Mouse (Mus musculus) urinary bladder, adult 2 months (tissue): ENCODE measurements at regions not wholly inside any gene's neighbourhood (a gene's known extent, or its start where the extent isn't known, plus 50 kb on each side); places are given as distances from the start of the nearest gene placed in this dataset.

Source experiments
- DNase-seq: peaks from one replicate; pipeline ENCODE4 v3.0.0; 2022; ENCODE audit warnings: low spot score

- no peak for DNase-seq
These were observed 218.5 kb upstream of the Nrip1 start for GRCm38 (mm10) chr16:76591956-76592768.

GRCm38 (mm10) chr16:76589791-76590190 lies 216.2 kb upstream of the Nrip1 start:
- no peak for DNase-seq

- no peak for DNase-seq
These were observed 203.6 kb upstream of the Nrip1 start for GRCm38 (mm10) chr16:76577206-76577605.

GRCm38 (mm10) chr16:76575281-76575680 lies 201.7 kb upstream of the Nrip1 start:
- DNase-seq: no peak

GRCm38 (mm10) chr16:76566220-76566619 lies 192.6 kb upstream of the Nrip1 start:
- DNase-seq: no peak

- DNase-seq: no peak
These were observed 181.2 kb upstream of the Nrip1 start for GRCm38 (mm10) chr16:76554846-76555245.

GRCm38 (mm10) chr16:76549628-76550027 lies 176.0 kb upstream of the Nrip1 start:
- no peak for DNase-seq

GRCm38 (mm10) chr16:76547087-76547486 lies 173.5 kb upstream of the Nrip1 start:
- no peak for DNase-seq

GRCm38 (mm10) chr16:76546632-76547031 lies 173.0 kb upstream of the Nrip1 start:
- no peak for DNase-seq

GRCm38 (mm10) chr16:76545942-76546341 lies 172.3 kb upstream of the Nrip1 start:
- DNase-seq: no peak

- no peak for DNase-seq
These were observed 171.3 kb upstream of the Nrip1 start for GRCm38 (mm10) chr16:76544972-76545371.

- DNase-seq: no peak
These were observed 167.3 kb upstream of the Nrip1 start for GRCm38 (mm10) chr16:76540964-76541363.

- DNase-seq: no peak
These were observed 166.8 kb upstream of the Nrip1 start for GRCm38 (mm10) chr16:76540328-76540923.

- DNase-seq: peak; percentile 23
These were observed 166.0 kb upstream of the Nrip1 start for GRCm38 (mm10) chr16:76539669-76540068.

- DNase-seq: no peak
These were observed 164.2 kb upstream of the Nrip1 start for GRCm38 (mm10) chr16:76537871-76538270.

GRCm38 (mm10) chr16:76532928-76533217 lies 159.2 kb upstream of the Nrip1 start:
- DNase-seq: no peak

- DNase-seq: no peak
These were observed 158.7 kb upstream of the Nrip1 start for GRCm38 (mm10) chr16:76532142-76532927.

- DNase-seq: no peak
These were observed 157.3 kb upstream of the Nrip1 start for GRCm38 (mm10) chr16:76530886-76531285.

GRCm38 (mm10) chr16:76529613-76530012 lies 156.0 kb upstream of the Nrip1 start:
- no peak for DNase-seq

- DNase-seq: no peak
These were observed 153.7 kb upstream of the Nrip1 start for GRCm38 (mm10) chr16:76527106-76527949.

- DNase-seq: no peak
These were observed 151.9 kb upstream of the Nrip1 start for GRCm38 (mm10) chr16:76525563-76525962.

- no peak for DNase-seq
These were observed 151.3 kb upstream of the Nrip1 start for GRCm38 (mm10) chr16:76524921-76525320.
